Mouse (Mus musculus) liver, embryonic 12.5 days (tissue): ENCODE results near the gene Bak1. TPM values are rescaled to one million over a fixed set of nuclear protein-coding genes. Genes with fewer than 3 reads are reported as not detected.
"Not testable (repeated sequence)": the region's sequence is repeated elsewhere in the genome, so short reads cannot be mapped to it uniquely, and the experiment has no call there.

Source experiments
- ATAC-seq: fragments of 200-750 bp; cut with Nextera tagmentation; 2 replicates; pipeline ENCODE4 v1.8.0; 2017; ENCODE audit warnings: moderate number of reproducible peaks, mild to moderate bottlenecking, moderate library complexity
- H3K27ac ChIP-seq: fragments of 300-500 bp; sonication (generic); 2 replicates; pipeline ENCODE4 v1.5.1; 2016; ENCODE audit warnings: mild to moderate bottlenecking
- H3K27me3 ChIP-seq: fragments of 300-500 bp; sonication (generic); replicated peaks from 2 replicates; pipeline ENCODE4 v1.6.1; 2016; ENCODE audit warnings: mild to moderate bottlenecking, moderate library complexity
- H3K36me3 ChIP-seq: fragments of 300-500 bp; sonication (generic); 2 replicates; pipeline ENCODE4 v1.6.1; 2016; ENCODE audit warnings: mild to moderate bottlenecking, moderate library complexity
- H3K4me1 ChIP-seq: fragments of 300-500 bp; sonication (generic); 2 replicates; pipeline ENCODE4 v1.6.1; 2016
- H3K4me2 ChIP-seq: fragments of 300-500 bp; sonication (generic); 2 replicates; pipeline ENCODE4 v1.6.1; 2016; ENCODE audit warnings: mild to moderate bottlenecking, moderate library complexity
- H3K4me3 ChIP-seq: fragments of 300-500 bp; sonication (generic); 2 replicates; pipeline ENCODE4 v1.5.1; 2016; ENCODE audit warnings: mild to moderate bottlenecking, moderate library complexity
- H3K9ac ChIP-seq: fragments of 300-500 bp; sonication (generic); 2 replicates; pipeline ENCODE4 v1.6.1; 2016; ENCODE audit warnings: mild to moderate bottlenecking, moderate library complexity
- H3K9me3 ChIP-seq: fragments of 300-500 bp; sonication (generic); replicated peaks from 2 replicates; pipeline ENCODE4 v1.6.1; 2016; ENCODE audit warnings: mild to moderate bottlenecking, moderate library complexity
- WGBS: fragments of 180-500 bp; shearing (Covaris S2); methylation state at CpG from one replicate; pipeline ENCODE4 v1.1.7; 2016; ENCODE audit not compliant: insufficient replicate concordance; 5-methylcytosine and 5-hydroxymethylcytosine counted together
- polyA plus RNA-seq: library from polyadenylated mRNA; unstranded; fragments of >200 nt; fragmentation: Nextera tagmentation; extraction: Ambion mirVana; gene quantifications from 2 replicates; pipeline ENCODE4 v1.2.1, GENCODE M21; 2016

Bak1 gene
- polyA plus RNA-seq, 1 experiment from 2014 or later: 3.2 TPM

DNA sequence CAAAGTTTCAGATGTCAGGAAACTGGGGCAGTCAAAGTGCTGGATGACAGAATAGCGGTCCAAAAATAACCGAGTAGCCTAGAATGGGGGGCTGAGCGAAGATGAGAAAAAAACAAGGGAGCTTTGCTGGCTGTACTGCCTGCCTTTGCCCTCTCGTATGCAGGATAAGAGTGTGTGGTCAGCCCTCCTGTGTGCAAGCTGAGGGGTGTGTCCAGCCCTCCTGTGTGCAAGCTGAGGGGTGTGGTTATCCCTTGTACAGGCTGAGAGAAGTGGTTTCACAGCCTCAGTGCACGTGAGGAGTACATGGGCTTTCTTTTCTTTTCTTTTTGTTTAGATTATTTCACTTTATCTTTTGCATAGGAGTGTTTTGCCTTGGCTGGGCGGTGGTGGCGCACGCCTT is 33.2 kb downstream of the Bak1 start:
- H3K27ac ChIP-seq: no peak overlapping the region
- peaks cover 16% of the 10 kb centered on the region for H3K4me1 ChIP-seq
- no peak overlapping the region for H3K9ac ChIP-seq
- H3K27me3 ChIP-seq: no peaks in the 10 kb centered on the region
- H3K36me3 ChIP-seq: no peaks in the 10 kb centered on the region
- ATAC-seq: no peak
- H3K4me2 ChIP-seq: no peak overlapping the region
- H3K9me3 ChIP-seq: no peaks in the 10 kb centered on the region
- H3K4me3 ChIP-seq: no peak overlapping the region
- WGBS: 54% methylated on average over 8 of the region's 8 CpGs

DNA sequence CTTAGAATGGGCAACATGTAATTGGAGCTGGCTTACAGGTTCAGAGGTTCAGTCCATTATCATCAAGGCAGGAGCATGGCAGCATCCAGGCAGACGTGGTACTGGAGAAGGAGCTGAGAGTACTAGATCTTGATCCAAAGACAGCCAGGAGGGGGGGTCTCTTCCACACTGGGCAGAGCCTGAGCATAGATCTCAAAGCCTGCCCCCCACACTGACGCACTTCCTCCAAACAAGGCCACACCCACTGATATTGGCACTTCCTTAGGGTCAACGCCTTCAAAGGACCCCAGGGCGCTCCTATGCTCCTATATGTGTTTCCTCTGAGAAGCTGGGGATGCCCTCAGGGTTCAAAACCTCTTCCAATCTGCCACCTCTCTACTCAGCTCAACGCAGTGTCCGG is 33.8 kb downstream of the Bak1 start:
- no peak for ATAC-seq
- WGBS: 65% methylated on average over 6 of the region's 6 CpGs
- Histone ChIP-seq H3K9me3 (no peaks in the 10 kb centered on the region), H3K9ac (no peak overlapping the region), H3K27ac (no peak overlapping the region), H3K4me1 (peaks cover 20% of the 10 kb centered on the region), H3K27me3 (no peaks in the 10 kb centered on the region), H3K4me3 (no peak overlapping the region), H3K36me3 (no peaks in the 10 kb centered on the region), H3K4me2 (no peak overlapping the region)

DNA sequence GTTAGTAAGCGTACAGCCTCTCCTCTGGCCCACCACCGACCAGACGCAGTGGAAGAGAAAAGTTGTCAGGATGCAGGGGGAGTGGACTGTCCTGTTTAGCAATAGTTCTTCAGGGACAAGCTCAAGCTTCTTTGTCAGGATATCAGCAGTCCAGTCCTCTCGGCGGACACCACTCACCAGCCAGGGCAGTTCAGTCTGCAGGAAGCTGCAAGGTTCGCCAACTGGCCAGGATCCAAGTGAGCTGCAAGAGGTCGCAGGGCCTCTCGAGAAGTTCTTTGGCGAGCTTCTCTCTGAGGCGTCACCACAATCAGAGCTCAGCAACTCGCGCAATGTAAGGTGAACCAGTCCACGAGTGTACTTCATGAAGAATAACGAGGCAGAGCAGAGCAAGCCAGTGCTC is 34.4 kb downstream of the Bak1 start:
- Histone ChIP-seq H3K4me2 (no peak overlapping the region), H3K4me3 (no peak overlapping the region), H3K36me3 (no peaks in the 10 kb centered on the region), H3K4me1 (peaks cover 20% of the 10 kb centered on the region), H3K9ac (no peak overlapping the region), H3K9me3 (no peaks in the 10 kb centered on the region), H3K27ac (no peak overlapping the region), H3K27me3 (no peaks in the 10 kb centered on the region)
- no peak for ATAC-seq
- WGBS: 69% methylated on average over 14 of the region's 14 CpGs

DNA sequence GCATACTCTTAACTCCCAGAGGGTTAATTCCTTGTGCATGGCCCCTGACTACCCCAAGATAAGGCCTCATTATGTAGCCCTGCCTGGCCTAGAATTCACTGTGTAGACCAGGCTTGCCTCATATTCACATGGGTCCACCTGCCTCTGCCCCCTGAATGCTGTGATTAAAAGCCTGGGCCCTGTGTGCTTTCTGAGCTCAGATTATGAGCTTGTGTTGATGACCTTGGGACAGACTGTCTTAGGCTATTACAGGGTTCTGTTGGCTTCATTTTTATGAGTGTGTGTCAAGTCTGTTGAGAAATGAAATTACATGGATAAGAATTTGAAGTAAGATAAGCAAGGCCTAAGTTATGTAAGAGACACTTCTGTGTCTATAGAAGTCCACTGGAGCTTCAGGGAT is 38.3 kb downstream of the Bak1 start:
- no peak overlapping the region for H3K27ac ChIP-seq

DNA sequence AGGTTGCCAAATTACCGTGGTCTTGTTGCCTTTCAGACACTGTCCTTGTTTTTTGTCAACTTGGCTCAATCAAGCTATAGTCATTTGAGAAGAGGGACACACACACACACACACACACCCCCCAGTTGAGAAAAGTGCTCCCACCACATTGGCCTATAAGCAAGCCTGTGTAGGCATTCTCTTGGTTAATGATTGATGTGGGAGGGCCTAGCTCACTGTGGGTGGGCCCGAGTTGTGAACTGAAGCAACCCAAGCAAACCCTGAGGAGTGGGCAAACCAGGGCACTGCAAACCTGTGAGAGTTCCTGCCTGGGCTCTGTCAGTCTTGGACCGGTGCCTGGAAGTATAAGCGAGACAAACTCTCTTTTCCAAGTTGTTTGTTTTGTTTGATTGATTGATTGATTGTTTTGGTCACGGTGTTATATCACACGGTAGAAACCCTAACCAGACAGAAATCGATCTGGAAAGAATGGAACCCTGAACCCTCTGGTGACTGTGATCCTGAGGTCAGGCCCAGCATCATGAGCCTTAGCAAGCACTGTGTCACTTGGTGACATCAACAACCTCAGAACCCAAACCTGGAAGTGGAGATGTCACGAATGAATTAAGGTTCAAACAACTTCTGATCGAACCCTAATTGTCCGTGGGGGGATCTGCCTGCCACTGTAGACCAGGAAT is 43.2 kb downstream of the Bak1 start:
- H3K4me3 ChIP-seq: no peak overlapping the region
- no peak overlapping the region for H3K9ac ChIP-seq
- no peak overlapping the region for H3K4me2 ChIP-seq
- H3K36me3 ChIP-seq: peaks cover 2% of the 10 kb centered on the region; the same call in 1 of the 2 replicates
- ATAC-seq: peak; percentile 61; the same call in 1 of the 2 replicates
- WGBS: 71% methylated on average over 10 of the region's 10 CpGs
- no peaks in the 10 kb centered on the region for H3K9me3 ChIP-seq
- H3K27ac ChIP-seq: no peak overlapping the region
- H3K4me1 ChIP-seq: peaks cover 4% of the 10 kb centered on the region; the same call in 1 of the 2 replicates
- H3K27me3 ChIP-seq: no peaks in the 10 kb centered on the region

More for the DNA sequence above, 38.3 kb downstream of the Bak1 start:
- Histone ChIP-seq H3K27me3 (no peaks in the 10 kb centered on the region), H3K4me1 (peaks cover 11% of the 10 kb centered on the region), H3K9ac (no peak overlapping the region), H3K4me3 (no peak overlapping the region), H3K9me3 (no peaks in the 10 kb centered on the region), H3K36me3 (no peaks in the 10 kb centered on the region), H3K4me2 (no peak overlapping the region)
- ATAC-seq: no peak

DNA sequence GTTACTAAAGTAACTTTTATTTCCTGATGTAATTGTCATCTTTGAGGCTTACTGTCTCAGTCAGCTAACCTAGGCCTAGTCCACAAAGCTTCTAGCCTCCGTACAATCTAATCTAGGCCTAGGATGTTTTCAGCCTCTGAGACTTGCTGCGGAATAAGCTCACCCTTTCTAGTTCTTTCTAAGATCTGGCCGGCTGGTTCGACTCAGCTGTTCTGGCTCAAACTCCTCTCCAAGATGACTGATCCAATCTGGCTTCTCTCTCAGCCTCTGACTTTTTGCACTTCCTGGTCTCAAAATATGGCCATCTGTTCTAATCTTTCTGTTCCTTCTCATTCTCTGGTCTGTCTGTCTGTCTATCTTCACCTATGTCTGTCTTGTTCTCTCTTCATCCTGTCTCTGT is 45.4 kb downstream of the Bak1 start:
- Histone ChIP-seq H3K9me3 (no peaks in the 10 kb centered on the region), H3K27ac (no peak overlapping the region), H3K36me3 (peaks cover 13% of the 10 kb centered on the region), H3K4me3 (no peak overlapping the region), H3K9ac (no peak overlapping the region), H3K4me2 (no peak overlapping the region), H3K27me3 (no peaks in the 10 kb centered on the region), H3K4me1 (peaks cover 7% of the 10 kb centered on the region; the same call in 1 of the 2 replicates)
- 83% methylated on average over 4 of the region's 4 CpGs for WGBS
- ATAC-seq: no peak

DNA sequence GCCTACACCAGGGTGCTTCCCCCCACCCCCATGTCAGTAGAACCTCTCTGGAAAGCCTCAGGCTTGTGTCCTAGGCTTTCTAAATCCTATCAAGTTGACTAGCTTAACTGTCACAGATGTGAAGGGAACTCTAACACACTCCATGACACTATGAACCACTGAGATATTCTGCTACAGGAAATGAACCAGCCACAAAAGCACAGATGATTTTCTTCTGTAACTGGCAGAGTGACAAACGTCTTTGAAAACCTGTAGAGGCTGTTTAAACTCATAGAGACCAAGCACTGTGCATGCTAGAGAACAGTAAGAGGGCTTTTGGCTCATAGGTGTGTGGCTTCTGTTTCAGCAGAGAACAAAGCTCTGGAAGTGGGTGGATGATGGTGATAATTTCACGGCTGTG is 47.8 kb downstream of the Bak1 start:
- Histone ChIP-seq H3K4me3 (no peak overlapping the region), H3K4me2 (no peak overlapping the region), H3K36me3 (peaks cover 36% of the 10 kb centered on the region), H3K27me3 (no peaks in the 10 kb centered on the region), H3K4me1 (peaks cover 9% of the 10 kb centered on the region), H3K9ac (no peak overlapping the region), H3K9me3 (no peaks in the 10 kb centered on the region), H3K27ac (0 out of 2 replicates have a peak overlapping the region, but pooled peaks have one; percentile 4)
- ATAC-seq: no peak
- WGBS: 33% methylated on average over 2 of the region's 2 CpGs

DNA sequence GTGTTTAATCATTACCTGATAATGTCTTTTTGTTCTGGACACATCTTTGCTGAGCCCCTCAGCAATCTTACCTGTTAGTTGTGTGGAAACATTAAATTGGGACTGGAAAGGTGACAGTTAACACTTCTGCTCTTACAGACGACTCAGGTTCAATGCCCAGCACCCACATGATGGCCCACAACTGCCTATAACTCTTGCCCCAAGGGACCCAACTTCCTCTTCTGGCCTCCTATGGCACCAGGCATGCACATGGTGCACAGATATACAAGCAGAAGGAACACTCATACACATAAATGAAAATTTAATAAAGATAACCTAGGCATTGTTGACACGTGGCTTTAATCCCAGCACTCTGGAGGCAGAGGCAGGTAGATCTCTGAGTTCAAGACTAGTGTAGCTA is 49.4 kb downstream of the Bak1 start:
- 60% methylated on average over 2 of the region's 2 CpGs for WGBS
- H3K36me3 ChIP-seq: peaks cover 52% of the 10 kb centered on the region
- no peak overlapping the region for H3K27ac ChIP-seq

DNA sequence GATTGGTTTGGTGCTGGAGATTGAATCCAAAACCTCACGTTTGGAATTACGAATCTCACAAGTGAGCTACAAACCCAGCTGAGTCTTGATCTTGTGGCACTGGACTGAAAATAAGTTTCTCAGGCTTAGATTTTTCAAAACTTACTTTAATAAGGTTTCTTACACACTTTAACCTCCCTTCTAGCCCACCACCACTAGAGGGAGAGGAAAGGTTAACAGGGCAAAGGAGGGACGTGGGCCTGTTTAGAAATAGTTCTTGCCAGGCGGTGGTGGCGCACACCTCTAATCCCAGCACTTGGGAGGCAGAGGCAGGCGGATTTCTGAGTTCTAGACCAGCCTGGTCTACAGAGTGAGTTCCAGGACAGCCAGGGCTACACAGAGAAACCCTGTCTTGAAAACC is 51.5 kb downstream of the Bak1 start:
- peaks cover 52% of the 10 kb centered on the region for H3K36me3 ChIP-seq
- H3K27me3 ChIP-seq, H3K4me2 ChIP-seq, H3K4me3 ChIP-seq, H3K9me3 ChIP-seq, H3K27ac ChIP-seq, ATAC-seq, H3K9ac ChIP-seq: not testable (repeated sequence)
- 82% methylated on average over 6 of the region's 6 CpGs for WGBS
- H3K4me1 ChIP-seq: peaks cover 40% of the 10 kb centered on the region

More for the DNA sequence above, 49.4 kb downstream of the Bak1 start:
- Histone ChIP-seq H3K9ac (no peak overlapping the region), H3K27me3 (no peaks in the 10 kb centered on the region), H3K4me1 (peaks cover 25% of the 10 kb centered on the region), H3K4me3 (no peak overlapping the region), H3K4me2 (no peak overlapping the region), H3K9me3 (no peaks in the 10 kb centered on the region)
- no peak for ATAC-seq

DNA sequence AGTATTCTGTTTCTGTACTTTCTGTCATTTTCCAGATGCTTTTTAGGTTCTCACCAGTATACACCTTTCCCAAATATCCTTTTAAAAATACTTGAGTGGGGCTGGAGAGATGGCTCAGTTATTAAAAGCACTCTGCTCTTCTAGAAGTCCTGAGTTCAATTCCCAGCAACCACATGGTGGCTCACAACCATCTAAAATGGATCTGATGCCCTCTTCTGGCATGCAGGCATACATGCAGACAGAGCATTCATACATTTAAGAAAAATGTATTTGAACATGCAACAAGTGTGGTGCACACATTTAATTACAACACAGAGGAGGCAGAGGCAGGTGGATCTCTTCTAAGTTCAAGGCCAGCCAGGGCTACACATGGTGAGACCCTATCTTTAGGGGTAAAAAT is 53.4 kb downstream of the Bak1 start:
- H3K9me3 ChIP-seq: no peaks in the 10 kb centered on the region
- ATAC-seq: no peak
- no peak overlapping the region for H3K27ac ChIP-seq
- no peak overlapping the region for H3K9ac ChIP-seq
- peaks cover 60% of the 10 kb centered on the region for H3K4me1 ChIP-seq
- H3K4me3 ChIP-seq: no peak overlapping the region
- 0 out of 2 replicates have a peak overlapping the region, but pooled peaks have one; percentile 17 for H3K4me2 ChIP-seq
- no peaks in the 10 kb centered on the region for H3K27me3 ChIP-seq
- peaks cover 48% of the 10 kb centered on the region for H3K36me3 ChIP-seq

DNA sequence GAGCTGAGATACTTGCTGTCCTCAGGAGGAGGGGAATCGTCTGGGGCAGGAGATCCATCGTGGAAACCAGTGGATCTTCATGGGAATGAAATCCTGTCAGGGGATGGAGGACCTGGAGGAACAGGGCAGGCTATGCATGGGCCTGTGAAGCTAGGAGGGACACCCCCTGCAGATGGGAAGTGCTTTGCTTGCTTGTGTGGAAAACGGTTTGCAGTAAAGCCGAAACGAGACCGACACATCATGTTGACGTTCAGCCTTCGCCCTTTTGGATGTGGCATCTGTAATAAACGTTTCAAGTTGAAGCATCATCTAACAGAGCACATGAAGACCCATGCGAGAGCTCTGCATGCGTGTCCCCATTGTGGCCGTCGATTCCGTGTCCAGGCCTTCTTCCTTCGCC is 54.3 kb downstream of the Bak1 start:
- no peaks in the 10 kb centered on the region for H3K27me3 ChIP-seq
- H3K36me3 ChIP-seq: peaks cover 47% of the 10 kb centered on the region
- no peak for ATAC-seq
- H3K27ac ChIP-seq: no peak overlapping the region
- WGBS: 83% methylated on average over 15 of the region's 15 CpGs
- H3K4me2 ChIP-seq: peak overlapping the region; percentile 97
- peak overlapping the region; percentile 84; the same call in 1 of the 2 replicates for H3K4me3 ChIP-seq
- H3K4me1 ChIP-seq: peaks cover 62% of the 10 kb centered on the region
- H3K9me3 ChIP-seq: no peaks in the 10 kb centered on the region
- H3K9ac ChIP-seq: peak overlapping the region; percentile 84

DNA sequence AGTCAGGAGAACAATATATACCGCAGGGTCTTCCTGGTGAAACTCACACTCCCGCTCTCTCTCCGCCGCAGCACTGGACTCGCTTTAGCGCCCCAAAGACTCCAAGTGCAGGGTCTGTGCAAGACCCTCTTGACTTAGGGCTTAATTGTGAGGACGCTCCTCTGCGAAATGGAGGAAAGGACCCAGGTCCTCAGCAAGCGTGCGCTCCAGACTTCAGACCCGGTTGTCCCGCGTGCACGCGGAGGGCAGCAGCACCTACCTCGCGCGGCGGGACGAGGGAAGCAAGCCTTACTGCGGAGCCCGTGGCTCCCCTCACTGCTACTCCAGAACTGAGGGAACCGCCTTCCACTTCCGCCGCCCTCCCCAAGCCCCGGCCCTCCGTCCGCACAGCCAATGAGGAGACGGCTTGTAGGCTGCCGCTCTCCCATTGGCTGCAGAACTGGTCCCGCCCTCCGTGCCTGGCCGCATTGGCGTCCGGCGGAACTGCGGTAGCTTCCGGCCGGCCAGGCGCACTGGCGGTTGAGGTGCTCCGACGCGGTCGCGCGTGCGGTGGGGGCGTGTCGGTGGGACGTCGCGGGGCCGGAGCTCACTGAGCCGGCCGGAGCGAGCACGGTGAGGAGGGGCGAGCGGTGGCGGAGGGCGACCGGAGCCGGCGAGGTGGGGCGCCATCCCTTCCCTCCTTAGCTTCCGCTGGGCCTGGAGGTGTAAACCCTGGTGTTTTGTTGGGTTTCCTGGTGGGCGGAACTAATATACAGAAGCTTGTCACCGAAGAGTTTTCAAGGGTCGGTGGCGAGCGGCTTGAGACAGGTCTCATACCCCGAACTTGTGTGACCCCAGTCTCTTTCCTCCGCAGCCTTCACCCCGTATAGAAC is 55.9 kb downstream of the Bak1 start, which contains the start of gene Zbtb9:
TSS of gene Zbtb9 (plus strand) at position 465 of the 872 bp plus-strand sequence.
- Histone ChIP-seq H3K36me3 (peaks cover 35% of the 10 kb centered on the region), H3K4me2 (peak within 1 kb of the TSS; percentile 97), H3K9ac (peak within 1 kb of the TSS; percentile 88), H3K27me3 (no peaks in the 10 kb centered on the region), H3K9me3 (no peaks in the 10 kb centered on the region), H3K27ac (peak within 1 kb of the TSS; percentile 87), H3K4me1 (peaks cover 55% of the 10 kb centered on the region), H3K4me3 (peak within 1 kb of the TSS; percentile 84)
- peak; percentile 99 for ATAC-seq
- 2% methylated on average over 73 of the region's 75 CpGs for WGBS
